Mouse (Mus musculus) forebrain, embryonic 10.5 days (tissue): ENCODE measurements around the gene Cdc45. TPM values are rescaled to one million over a fixed set of nuclear protein-coding genes. Genes with fewer than 3 reads are reported as not detected.

Experiments
- DNase-seq: peaks from one replicate; pipeline ENCODE4 v3.0.0-alpha.2; 2017; ENCODE audit warnings: low spot score; ENCODE audit errors: extremely low spot score
- H3K27ac ChIP-seq: fragments of 300-500 bp; sonication (generic); 2 replicates; pipeline ENCODE4 v1.5.1; 2016; ENCODE audit warnings: mild to moderate bottlenecking
- H3K27me3 ChIP-seq: fragments of 300-500 bp; sonication (generic); 2 replicates; pipeline ENCODE4 v1.6.1; 2016; ENCODE audit warnings: mild to moderate bottlenecking; ENCODE audit not compliant: poor library complexity, severe bottlenecking
- H3K36me3 ChIP-seq: fragments of 300-500 bp; sonication (generic); replicated peaks from 2 replicates; pipeline ENCODE4 v1.6.1; 2016; ENCODE audit warnings: mild to moderate bottlenecking, moderate library complexity
- H3K4me1 ChIP-seq: fragments of 300-500 bp; sonication (generic); 2 replicates; pipeline ENCODE4 v1.6.1; 2016
- H3K4me3 ChIP-seq: fragments of 300-500 bp; sonication (generic); 2 replicates; pipeline ENCODE4 v1.5.1; 2016; ENCODE audit warnings: mild to moderate bottlenecking, moderate library complexity
- H3K9me3 ChIP-seq: fragments of 300-500 bp; sonication (generic); 2 replicates; pipeline ENCODE4 v1.6.1; 2016; ENCODE audit warnings: mild to moderate bottlenecking, moderate library complexity
- WGBS: fragments of 180-500 bp; shearing (Covaris S2); methylation state at CpG from one replicate; pipeline ENCODE4 v1.1.7; 2016; 5-methylcytosine and 5-hydroxymethylcytosine counted together
- polyA plus RNA-seq: library from polyadenylated mRNA; unstranded; fragments of >200 nt; fragmentation: Nextera tagmentation; extraction: Ambion mirVana; gene quantifications from 2 replicates; pipeline ENCODE4 v1.2.1, GENCODE M21; 2016

The Cdc45 gene
- polyA plus RNA-seq, 1 experiment from 2014 or later: 83.9 TPM

DNA sequence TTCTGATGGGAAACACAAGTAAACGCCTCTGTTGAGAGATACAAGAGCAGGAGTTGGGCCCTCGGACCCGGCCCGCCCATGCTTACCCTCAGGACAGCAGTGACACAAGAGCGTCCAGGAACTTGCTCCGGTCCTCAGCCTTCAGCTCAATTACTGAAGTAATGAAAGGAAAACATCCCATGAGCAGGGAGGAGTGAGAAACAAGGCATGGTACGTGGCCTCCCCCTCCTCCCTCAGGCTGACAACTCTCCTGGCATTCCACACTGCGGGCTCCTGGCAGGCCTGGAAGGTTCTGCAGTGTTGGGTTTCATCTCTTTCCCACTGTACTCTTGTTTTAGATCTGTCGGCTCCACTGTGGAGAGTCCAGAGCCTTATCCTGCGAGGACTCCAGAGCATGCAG is 30.0 kb downstream of the Cdc45 start:
- Histone ChIP-seq H3K9me3 (no peaks in the 10 kb centered on the region), H3K36me3 (peaks cover 71% of the 10 kb centered on the region), H3K27ac (no peak overlapping the region), H3K27me3 (peaks cover 33% of the 10 kb centered on the region), H3K4me3 (no peak overlapping the region), H3K4me1 (peaks cover 14% of the 10 kb centered on the region)
- no peak for DNase-seq
- WGBS: 85% methylated on average over 10 of the region's 10 CpGs

DNA sequence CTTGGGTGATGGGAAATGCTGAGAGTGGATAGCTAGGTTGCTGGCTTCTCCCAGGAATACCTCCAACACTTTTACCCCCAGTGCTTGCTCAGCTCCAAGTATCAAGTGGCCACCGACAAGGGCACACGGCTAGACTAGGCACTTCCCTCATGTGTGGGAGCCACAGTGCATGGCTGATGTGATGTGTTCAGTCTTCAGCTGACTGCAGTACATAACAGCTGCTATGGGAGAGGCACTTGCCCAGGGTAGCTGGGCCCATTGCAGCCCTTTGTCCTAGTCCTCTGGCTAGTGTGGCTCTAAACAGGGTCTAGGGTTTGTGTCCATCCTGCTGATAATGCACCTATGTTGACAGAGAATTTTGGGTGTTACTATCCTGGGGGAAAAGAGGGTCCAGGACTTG is 33.3 kb downstream of the Cdc45 start:
- no peaks in the 10 kb centered on the region for H3K9me3 ChIP-seq
- WGBS: 60% methylated on average over 2 of the region's 2 CpGs
- H3K27me3 ChIP-seq: peaks cover 62% of the 10 kb centered on the region
- no peak for DNase-seq
- peaks cover 42% of the 10 kb centered on the region for H3K4me1 ChIP-seq
- peak overlapping the region; percentile 52 for H3K4me3 ChIP-seq
- H3K27ac ChIP-seq: no peak overlapping the region
- H3K36me3 ChIP-seq: peaks cover 38% of the 10 kb centered on the region

DNA sequence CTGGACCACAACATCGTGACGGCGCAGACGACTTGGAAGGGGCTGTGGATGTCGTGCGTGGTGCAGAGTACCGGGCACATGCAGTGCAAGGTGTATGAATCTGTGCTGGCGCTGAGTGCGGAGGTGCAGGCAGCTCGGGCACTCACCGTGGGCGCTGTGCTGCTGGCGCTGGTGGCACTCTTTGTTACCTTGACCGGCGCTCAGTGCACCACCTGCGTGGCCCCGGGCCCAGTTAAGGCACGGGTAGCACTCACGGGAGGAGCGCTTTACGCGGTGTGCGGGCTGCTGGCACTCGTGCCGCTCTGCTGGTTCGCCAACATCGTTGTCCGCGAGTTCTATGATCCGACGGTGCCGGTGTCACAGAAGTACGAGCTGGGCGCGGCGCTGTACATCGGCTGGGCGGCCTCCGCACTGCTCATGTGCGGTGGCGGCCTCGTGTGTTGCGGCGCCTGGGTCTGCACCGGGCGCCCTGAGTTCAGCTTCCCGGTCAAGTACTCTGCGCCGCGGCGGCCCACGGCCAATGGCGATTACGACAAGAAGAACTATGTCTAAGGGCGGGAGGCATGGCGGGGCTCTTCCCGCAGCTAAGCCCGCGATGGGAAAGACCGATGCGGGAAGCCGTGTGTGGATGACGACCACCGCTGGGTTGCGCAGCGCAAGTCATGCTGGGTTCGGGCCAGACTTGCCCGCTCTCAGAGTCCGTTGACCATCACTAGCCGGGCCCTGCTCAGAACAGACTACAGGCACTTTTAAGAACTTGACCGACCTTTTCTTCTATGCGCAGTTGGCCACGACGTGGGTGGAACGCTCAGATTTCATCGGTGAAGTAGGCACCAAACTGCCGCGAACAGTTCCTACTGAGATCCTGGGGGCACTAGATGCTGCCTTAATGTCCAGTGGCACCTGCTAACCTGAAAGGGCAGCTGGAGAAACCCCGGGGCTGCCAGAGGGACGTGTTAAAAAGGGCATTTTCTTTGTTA is 34.4 kb downstream of the Cdc45 start:
- Histone ChIP-seq H3K27ac (peak overlapping the region; percentile 70), H3K27me3 (peaks cover 62% of the 10 kb centered on the region), H3K36me3 (peaks cover 29% of the 10 kb centered on the region), H3K4me1 (peaks cover 46% of the 10 kb centered on the region), H3K4me3 (peak overlapping the region; percentile 52), H3K9me3 (no peaks in the 10 kb centered on the region)
- 3% methylated on average over 80 of the region's 80 CpGs for WGBS
- DNase-seq: peak; percentile 29

DNA sequence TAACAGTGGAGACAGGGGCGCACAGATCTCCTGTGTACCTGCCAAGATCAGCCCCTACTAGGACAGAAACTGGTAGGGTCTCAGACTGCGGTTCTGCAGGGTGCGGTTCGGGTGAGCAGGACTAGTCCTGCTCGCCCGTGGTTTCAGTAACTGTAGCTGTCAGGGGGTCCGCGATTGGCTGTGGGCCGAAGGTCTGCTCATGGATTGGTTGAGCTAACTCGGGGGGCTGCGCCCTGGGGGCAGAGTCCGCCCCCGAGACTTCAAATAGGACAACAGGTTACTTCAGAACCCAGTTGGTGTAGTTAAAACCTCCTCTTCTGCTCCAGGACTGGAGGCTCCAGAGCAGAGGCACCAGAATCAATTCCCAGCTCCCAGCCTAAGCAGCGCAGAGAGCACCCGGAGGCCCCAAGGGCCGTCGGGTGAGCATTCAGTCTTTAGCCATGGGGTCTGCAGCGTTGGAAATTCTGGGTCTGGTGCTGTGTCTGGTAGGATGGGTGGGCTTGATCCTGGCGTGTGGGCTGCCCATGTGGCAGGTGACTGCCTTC is 35.2 kb downstream of the Cdc45 start, which contains the start of gene Cldn5:
TSS of gene Cldn5 (plus strand) at position 292 of the 545 bp plus-strand sequence.
- peak within 1 kb of the TSS; percentile 70 for H3K27ac ChIP-seq
- peak; percentile 30 for DNase-seq
- peaks cover 46% of the 10 kb centered on the region for H3K4me1 ChIP-seq
- 2% methylated on average over 19 of the region's 19 CpGs for WGBS
- H3K36me3 ChIP-seq: peaks cover 21% of the 10 kb centered on the region
- peak within 1 kb of the TSS; percentile 52 for H3K4me3 ChIP-seq
- H3K9me3 ChIP-seq: no peaks in the 10 kb centered on the region
- H3K27me3 ChIP-seq: peaks cover 62% of the 10 kb centered on the region

DNA sequence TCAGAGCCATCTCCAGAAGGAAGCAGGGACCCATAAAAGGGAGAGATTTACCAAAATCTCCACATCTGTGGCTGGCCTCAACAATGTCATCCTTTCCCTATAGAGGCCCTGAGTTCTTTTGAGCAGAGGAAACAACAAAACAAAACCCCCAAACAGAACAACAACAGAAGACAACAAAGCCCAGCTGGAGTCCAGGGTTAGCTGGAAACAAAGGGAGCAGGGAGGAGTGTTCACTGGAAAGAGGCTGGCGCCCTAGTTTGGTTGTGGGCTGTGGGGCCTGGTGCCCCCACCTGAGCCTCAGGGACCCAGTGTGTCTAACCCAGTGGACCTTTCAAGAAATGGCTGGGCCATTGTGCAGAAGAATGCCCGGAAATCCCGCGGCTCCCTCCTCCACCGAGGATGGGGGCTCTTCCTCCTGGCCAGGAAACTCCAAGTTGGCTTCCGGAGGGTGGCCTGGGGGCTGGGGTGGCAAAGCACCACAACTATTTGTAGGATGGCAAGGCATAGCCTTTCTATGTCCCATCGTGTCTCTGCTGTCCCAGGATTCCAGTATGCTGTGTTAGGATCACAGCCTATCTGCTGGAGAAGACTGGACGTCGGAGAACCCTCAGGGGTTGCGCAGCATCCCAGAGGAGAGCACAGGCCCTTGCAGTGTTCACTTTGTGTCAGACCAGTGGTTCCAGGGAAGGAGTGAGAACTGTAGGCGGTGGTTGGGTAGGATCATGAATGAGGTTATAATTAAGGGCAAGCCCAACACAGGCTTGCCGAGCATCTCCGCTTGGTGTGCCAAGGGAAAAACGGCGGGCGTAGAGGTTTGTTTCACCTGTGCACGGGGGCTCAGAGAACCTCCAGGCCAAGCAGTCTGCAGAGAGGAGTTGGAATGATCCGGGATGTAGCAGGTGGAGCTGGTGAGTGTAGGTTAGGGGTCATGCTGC is 35.9 kb downstream of the Cdc45 start:
- 17% methylated on average over 18 of the region's 18 CpGs for WGBS
- Histone ChIP-seq H3K9me3 (no peaks in the 10 kb centered on the region), H3K27me3 (peaks cover 62% of the 10 kb centered on the region), H3K36me3 (peaks cover 14% of the 10 kb centered on the region), H3K27ac (no peak overlapping the region), H3K4me1 (peaks cover 46% of the 10 kb centered on the region), H3K4me3 (peak overlapping the region; percentile 52)
- DNase-seq: no peak

DNA sequence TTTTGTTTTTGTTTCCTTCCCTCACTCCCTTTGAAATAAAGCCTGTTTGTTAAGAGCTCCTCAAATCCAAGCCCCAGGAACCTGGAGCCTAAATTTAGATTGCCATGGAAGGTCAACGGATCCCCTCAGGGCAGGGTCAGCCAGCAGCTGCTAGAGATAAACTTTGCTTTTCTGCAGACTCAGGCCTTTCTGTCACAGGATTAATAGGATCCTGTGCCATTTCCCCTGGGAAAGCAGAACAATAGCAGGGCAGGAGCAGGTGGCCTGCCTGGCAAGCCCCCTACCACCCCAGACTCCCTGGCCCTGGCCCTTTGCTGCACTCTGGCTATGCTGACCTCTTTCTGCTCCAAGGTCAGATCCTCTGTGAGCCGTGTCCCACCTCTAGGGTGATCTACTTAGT is 37.9 kb downstream of the Cdc45 start:
- DNase-seq: no peak
- WGBS: 24% methylated on average over 2 of the region's 2 CpGs
- Histone ChIP-seq H3K27me3 (peaks cover 51% of the 10 kb centered on the region), H3K4me1 (peaks cover 46% of the 10 kb centered on the region), H3K4me3 (no peak overlapping the region), H3K27ac (no peak overlapping the region), H3K9me3 (no peaks in the 10 kb centered on the region), H3K36me3 (no peaks in the 10 kb centered on the region)

DNA sequence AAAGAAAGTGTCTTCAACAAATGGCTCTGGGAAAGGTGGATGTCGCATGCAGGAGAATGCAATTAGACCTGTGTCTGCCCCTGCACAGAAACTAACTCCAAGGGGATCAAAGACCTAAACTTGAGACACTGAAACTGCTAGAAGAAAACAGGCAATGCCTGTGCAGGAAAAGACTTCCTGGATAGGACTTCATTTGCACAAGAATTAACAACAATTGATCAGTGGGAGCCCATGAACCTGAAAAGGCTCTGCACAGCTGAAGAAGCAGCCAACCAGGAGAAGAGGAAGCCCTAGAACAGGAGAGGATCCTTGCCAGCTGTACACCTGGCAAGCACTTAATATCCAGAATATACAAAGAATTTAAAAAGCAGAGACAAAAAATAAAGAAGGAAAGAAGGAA is 42.3 kb downstream of the Cdc45 start:
- no peak for DNase-seq
- Histone ChIP-seq H3K27me3 (peaks cover 6% of the 10 kb centered on the region), H3K27ac (no peak overlapping the region), H3K36me3 (no peaks in the 10 kb centered on the region), H3K4me3 (no peak overlapping the region), H3K4me1 (peaks cover 15% of the 10 kb centered on the region), H3K9me3 (no peaks in the 10 kb centered on the region)
- WGBS: 70% methylated on average over 1 of the region's 1 CpGs

DNA sequence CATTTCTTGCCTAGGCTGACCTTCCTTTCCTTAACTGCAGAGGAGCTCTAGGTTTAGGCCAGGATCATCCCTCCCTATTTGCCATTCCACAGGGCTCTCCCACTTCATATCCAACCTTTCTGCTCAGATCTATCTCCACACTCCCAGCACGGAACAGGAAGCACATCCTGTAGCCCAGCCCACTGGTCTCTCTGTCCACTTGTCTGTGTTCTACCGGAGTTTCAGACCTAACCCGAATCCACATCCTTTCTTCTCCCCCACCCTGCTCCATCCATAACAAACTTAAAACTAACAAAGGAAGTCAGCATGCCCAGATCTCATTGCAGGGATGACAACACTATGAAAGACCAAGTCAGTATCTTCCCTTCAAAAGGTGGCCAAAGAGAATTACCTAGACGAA is 45.4 kb downstream of the Cdc45 start:
- no peak overlapping the region for H3K27ac ChIP-seq
- H3K9me3 ChIP-seq: no peaks in the 10 kb centered on the region
- no peaks in the 10 kb centered on the region for H3K36me3 ChIP-seq
- no peak overlapping the region for H3K4me3 ChIP-seq
- DNase-seq: no peak
- 82% methylated on average over 4 of the region's 4 CpGs for WGBS
- H3K27me3 ChIP-seq: no peaks in the 10 kb centered on the region
- no peaks in the 10 kb centered on the region for H3K4me1 ChIP-seq

DNA sequence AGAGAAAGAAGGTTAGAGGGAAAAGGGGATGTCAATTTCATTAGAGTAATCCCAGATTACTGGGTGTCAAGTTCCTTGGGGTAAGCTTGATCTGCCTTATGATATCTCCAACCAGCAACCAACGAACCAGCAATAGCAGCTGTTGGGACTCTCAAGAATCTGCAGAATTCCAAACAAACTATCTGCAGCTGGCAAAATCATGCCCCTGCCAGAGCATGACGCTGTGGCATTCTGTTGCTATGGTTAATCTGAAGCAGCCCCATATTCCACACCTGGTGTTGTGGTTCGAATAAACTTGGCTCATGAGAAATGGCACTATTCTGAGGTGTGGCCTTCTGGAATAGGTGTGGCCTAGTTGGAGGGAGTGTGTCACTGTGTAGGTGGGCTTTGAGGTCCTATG is 48.8 kb downstream of the Cdc45 start:
- Histone ChIP-seq H3K27me3 (no peaks in the 10 kb centered on the region), H3K4me3 (no peak overlapping the region), H3K9me3 (no peaks in the 10 kb centered on the region), H3K27ac (no peak overlapping the region), H3K4me1 (no peaks in the 10 kb centered on the region), H3K36me3 (no peaks in the 10 kb centered on the region)
- DNase-seq: no peak
- 79% methylated on average over 3 of the region's 3 CpGs for WGBS

DNA sequence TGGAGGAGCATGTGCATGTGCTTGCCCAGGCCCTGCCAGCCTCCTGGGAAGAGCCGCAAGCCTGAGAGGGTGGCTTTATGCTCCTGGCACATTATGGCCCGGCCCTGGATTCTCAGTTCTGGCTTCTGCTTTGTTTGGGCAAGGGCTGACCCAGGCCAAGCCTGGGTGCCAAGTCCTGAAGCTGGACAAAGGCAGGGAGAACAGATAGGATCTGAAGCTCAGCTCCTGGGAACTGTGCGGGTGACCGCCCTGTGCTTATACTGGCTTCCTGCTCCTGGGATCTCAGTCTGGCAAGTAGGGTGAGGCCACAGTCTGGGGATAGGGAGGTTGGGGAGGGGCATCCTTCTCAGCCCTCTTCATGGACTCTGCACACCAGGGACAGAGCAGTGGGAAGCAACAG is 50.1 kb downstream of the Cdc45 start:
- no peaks in the 10 kb centered on the region for H3K4me1 ChIP-seq
- H3K27me3 ChIP-seq: no peaks in the 10 kb centered on the region
- WGBS: 91% methylated on average over 4 of the region's 4 CpGs
- no peak overlapping the region for H3K4me3 ChIP-seq
- DNase-seq: no peak
- no peaks in the 10 kb centered on the region for H3K36me3 ChIP-seq
- no peak overlapping the region; the same call in 1 of the 2 replicates for H3K27ac ChIP-seq
- H3K9me3 ChIP-seq: no peaks in the 10 kb centered on the region

DNA sequence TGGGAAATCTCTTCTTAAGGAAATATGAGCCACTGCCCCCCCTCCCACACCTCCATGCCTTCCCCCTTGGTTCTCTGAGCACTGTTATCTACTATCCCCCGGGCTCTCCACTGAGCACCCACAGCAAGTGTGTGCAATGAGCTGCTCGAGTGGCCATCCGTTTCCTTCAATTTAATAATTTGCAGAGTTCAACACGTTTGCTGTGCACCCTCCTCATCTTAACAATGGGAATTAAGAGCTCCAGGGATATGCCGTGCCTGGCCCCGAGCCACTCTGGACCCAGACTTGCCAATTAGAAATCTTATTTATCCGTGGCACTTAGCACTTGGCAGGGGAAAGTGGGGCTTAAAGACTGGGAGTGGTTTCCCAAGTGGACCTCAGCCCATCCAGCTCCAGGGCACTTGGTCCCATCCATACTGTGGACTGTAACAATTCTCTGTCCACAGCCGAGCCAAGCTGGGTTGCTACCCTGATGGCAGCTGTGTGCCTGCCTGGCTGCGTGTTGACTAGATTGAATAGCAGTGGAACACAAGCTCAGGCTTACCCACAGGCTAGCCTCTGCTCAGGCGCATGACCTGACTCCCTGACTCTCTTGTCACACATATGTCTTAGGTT is 59.8 kb downstream of the Cdc45 start:
- 88% methylated on average over 10 of the region's 10 CpGs for WGBS
- Histone ChIP-seq H3K9me3 (no peaks in the 10 kb centered on the region), H3K4me1 (no peaks in the 10 kb centered on the region), H3K36me3 (no peaks in the 10 kb centered on the region), H3K27me3 (no peaks in the 10 kb centered on the region), H3K27ac (no peak overlapping the region), H3K4me3 (no peak overlapping the region)
- DNase-seq: no peak

DNA sequence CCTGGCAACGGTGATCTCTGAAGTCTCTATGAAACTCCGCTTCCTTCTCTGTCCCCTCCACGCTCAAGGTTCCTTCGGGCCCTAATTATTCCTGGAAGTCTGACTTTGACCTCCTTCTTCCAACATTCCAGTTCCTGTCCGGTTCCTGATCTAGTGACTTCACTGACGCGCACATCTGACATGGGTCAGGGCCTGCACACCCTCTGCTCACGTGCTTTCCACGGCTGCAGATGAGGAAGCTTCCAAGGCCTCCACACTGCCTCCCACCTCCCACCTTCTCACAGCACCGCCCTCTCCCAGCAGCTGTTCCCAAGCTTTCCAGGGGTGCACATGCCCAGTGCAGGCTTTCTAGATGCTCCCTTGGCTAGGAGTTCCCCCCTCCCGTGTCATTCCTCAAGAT is 60.7 kb downstream of the Cdc45 start:
- Histone ChIP-seq H3K9me3 (no peaks in the 10 kb centered on the region), H3K4me1 (no peaks in the 10 kb centered on the region), H3K36me3 (no peaks in the 10 kb centered on the region), H3K27me3 (no peaks in the 10 kb centered on the region), H3K4me3 (no peak overlapping the region), H3K27ac (no peak overlapping the region)
- WGBS: 90% methylated on average over 11 of the region's 11 CpGs
- no peak for DNase-seq
